Mouse (Mus musculus): Measurements from ENCODE around the gene Orm2. TPM values are rescaled to one million over a fixed set of nuclear protein-coding genes. Genes with fewer than 3 reads are reported as not detected.

Orm2 gene
- polyA plus RNA-seq, 2 experiments, result not detected

DNA sequence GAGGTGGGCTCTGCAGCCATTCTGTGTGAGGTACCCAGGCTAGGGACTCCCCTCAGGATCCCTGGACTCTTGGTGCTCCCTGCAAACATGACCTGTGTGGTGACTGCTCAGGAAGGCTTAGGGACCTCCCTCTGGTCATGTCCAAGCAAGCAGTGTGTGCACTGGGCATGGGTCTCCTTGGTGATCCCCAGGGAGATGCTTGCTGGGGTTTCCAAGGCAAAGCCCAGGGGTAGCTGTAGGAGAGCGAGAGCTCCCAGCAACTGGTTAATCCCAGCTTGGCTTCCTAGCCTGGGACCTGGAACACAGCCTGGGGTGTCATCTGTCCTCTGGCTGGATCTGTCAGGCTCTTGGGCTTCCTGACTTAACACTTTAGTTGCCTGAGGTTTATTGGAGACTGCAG lies 13.1 kb downstream of the Orm2 start:
- no peak for TF ChIP-seq POLR2A (IDR thresholded peaks at IDR 0.05; ENCODE audit: borderline replicate concordance, extremely low read depth, insufficient read depth, insufficient read length)
- Histone ChIP-seq H3K4me1 (ENCODE audit: control insufficient read depth, insufficient read depth, low read length) (no peaks in the 10 kb centered on the region), H3K27me3 (ENCODE audit: control insufficient read depth, insufficient read depth, low read length) (no peaks in the 10 kb centered on the region), H3K36me3 (ENCODE audit: control insufficient read depth, insufficient read depth, low read length) (peaks cover 85% of the 10 kb centered on the region), H3K9ac (ENCODE audit: low read depth, low read length, severe bottlenecking) (no peak overlapping the region), H3K27ac (replicated peaks; ENCODE audit: low read depth, low read length) (no peak overlapping the region), H3K4me2 (replicated peaks; ENCODE audit: low read depth, low read length, severe bottlenecking) (no peak overlapping the region), H3K9me3 (ENCODE audit: control insufficient read depth, low read length) (no peaks in the 10 kb centered on the region), H3K4me3 (replicated peaks; ENCODE audit: low read length) (no peak overlapping the region)
- ATAC-seq (ENCODE audit: low FRiP score, low read depth) (no peak), DNase-seq (ENCODE audit: low spot score) (no peak)
- 62% methylated on average over 1 of the region's 1 CpGs for WGBS

DNA sequence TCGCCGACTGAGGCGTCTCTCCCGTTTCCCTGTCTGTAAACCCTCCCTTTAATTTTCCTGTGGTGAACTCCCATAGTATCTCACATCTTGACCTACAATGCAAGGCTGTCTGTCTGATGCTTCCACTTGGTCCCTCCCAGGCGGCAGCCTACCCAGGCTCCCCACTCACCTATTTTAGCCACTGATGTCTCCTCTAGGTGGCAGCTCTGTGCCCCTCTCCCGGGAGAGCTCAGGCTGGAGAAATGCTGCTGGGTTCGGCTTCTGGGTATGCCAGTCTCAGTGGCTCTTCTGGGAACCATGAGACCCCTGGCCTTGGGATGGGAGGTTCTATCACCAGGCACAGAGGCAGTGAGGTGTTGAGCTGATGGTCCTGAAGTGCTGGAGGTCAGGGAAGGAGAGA lies 15.2 kb downstream of the Orm2 start:
- H3K36me3 ChIP-seq (ENCODE audit: control insufficient read depth, insufficient read depth, low read length), result peaks cover 86% of the 10 kb centered on the region
- no peak for ATAC-seq (ENCODE audit: low FRiP score, low read depth)

DNA sequence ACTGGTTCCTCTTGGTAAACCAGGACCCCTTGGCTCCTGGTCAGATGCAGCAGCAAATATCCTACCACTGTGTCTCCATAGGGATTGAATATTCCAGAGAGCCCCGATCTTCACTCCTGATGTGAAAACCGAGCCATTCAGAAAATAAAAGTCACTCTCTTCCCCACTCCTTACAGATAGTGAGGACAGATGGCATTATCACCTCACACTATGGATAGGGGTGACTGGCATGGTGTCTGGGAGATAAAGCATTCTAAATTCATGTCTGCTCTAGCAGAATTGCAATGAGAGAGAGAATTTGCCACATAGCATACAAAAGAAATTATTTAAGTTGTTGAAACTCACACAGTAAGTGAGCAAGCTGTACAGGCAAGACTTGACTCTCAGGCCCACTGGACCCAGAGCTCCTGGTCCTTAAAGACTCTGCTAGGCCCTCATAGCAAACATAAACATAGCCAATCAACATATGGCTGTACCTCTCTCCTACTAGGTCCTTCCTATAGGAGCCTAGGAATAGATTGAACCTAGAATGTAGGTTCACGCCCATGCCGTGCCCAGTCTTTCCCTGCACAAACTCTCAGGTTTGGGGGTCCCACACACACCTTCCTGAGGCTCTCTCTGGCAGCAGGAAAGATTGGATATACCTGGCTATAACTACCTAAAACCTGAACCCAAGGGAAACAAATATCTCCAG lies 20.6 kb downstream of the Orm2 start:
- Histone ChIP-seq H3K36me3 (ENCODE audit: control insufficient read depth, insufficient read depth, low read length) (peaks cover 74% of the 10 kb centered on the region), H3K27me3 (ENCODE audit: control insufficient read depth, insufficient read depth, low read length) (no peaks in the 10 kb centered on the region), H3K4me1 (ENCODE audit: control insufficient read depth, insufficient read depth, low read length) (no peaks in the 10 kb centered on the region), H3K9me3 (ENCODE audit: control insufficient read depth, low read length) (no peaks in the 10 kb centered on the region), H3K9ac (ENCODE audit: low read depth, low read length, severe bottlenecking) (no peak overlapping the region), H3K4me3 (replicated peaks; ENCODE audit: low read length) (no peak overlapping the region), H3K4me2 (replicated peaks; ENCODE audit: low read depth, low read length, severe bottlenecking) (no peak overlapping the region), H3K27ac (replicated peaks; ENCODE audit: low read depth, low read length) (no peak overlapping the region)
- ATAC-seq (ENCODE audit: low FRiP score, low read depth), result no peak
- no peak for TF ChIP-seq POLR2A (IDR thresholded peaks at IDR 0.05; ENCODE audit: borderline replicate concordance, extremely low read depth, insufficient read depth, insufficient read length)
- DNase-seq (ENCODE audit: low spot score), result no peak
- WGBS, result 94% methylated on average over 4 of the region's 4 CpGs

More for the DNA sequence above, 15.2 kb downstream of the Orm2 start:
- no peaks in the 10 kb centered on the region for H3K9me3 ChIP-seq (ENCODE audit: control insufficient read depth, low read length)
- H3K4me1 ChIP-seq (ENCODE audit: control insufficient read depth, insufficient read depth, low read length), result no peaks in the 10 kb centered on the region
- no peak overlapping the region for H3K27ac ChIP-seq (replicated peaks; ENCODE audit: low read depth, low read length)
- WGBS, result 75% methylated on average over 7 of the region's 7 CpGs
- no peak overlapping the region for H3K4me2 ChIP-seq (replicated peaks; ENCODE audit: low read depth, low read length, severe bottlenecking)
- H3K9ac ChIP-seq (ENCODE audit: low read depth, low read length, severe bottlenecking), result no peak overlapping the region
- no peak overlapping the region for H3K4me3 ChIP-seq (replicated peaks; ENCODE audit: low read length)
- H3K27me3 ChIP-seq (ENCODE audit: control insufficient read depth, insufficient read depth, low read length), result no peaks in the 10 kb centered on the region
- no peak for DNase-seq (ENCODE audit: low spot score)
- TF ChIP-seq POLR2A (IDR thresholded peaks at IDR 0.05; ENCODE audit: borderline replicate concordance, extremely low read depth, insufficient read depth, insufficient read length), result no peak

DNA sequence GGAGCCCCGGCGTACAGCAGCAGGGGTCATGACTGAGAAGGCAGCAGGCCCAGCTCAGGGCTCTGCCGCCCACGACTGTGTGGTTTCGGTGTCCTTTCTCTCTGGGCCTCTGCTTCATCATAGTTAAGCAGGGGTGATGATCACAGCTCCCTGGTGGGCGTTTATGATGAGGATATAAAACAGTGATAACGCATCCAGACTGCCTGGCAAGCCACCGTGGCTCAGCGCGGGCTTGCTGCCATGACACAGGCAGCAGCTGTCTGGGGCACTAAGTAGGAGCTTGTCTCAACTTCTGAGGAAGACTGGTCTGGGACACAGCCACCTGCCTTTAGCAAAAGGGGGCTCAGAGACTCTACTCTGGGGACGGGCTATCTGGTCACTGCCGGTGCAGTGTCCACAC lies 21.2 kb downstream of the Orm2 start:
- 82% methylated on average over 12 of the region's 12 CpGs for WGBS
- TF ChIP-seq POLR2A (IDR thresholded peaks at IDR 0.05; ENCODE audit: borderline replicate concordance, extremely low read depth, insufficient read depth, insufficient read length), result no peak

DNA sequence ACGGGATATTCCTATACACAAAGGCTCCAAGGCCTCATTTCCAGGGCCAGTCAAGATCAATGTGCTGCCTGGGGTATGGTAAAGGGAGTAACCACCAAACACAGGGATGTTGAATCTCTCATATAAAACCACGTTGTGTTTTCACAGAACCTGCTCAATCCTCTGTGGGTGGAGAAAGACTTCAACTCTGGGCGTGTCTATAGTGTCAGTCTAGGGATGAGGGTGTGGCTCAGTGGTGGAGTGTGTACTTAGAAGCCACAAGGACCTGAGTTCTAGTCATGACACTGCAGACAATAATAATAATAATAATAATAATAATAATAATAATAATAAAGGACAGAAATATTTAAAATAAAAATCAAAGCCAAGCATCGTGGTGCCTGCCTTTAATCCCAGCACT lies 22.0 kb downstream of the Orm2 start:
- no peak overlapping the region for H3K4me3 ChIP-seq (replicated peaks; ENCODE audit: low read length)
- H3K9ac ChIP-seq (ENCODE audit: low read depth, low read length, severe bottlenecking), result no peak overlapping the region
- no peak for TF ChIP-seq POLR2A (IDR thresholded peaks at IDR 0.05; ENCODE audit: borderline replicate concordance, extremely low read depth, insufficient read depth, insufficient read length)
- H3K27me3 ChIP-seq (ENCODE audit: control insufficient read depth, insufficient read depth, low read length), result no peaks in the 10 kb centered on the region
- WGBS, result 89% methylated on average over 4 of the region's 4 CpGs
- DNase-seq (ENCODE audit: low spot score) (no peak), ATAC-seq (ENCODE audit: low FRiP score, low read depth) (no peak)
- H3K4me1 ChIP-seq (ENCODE audit: control insufficient read depth, insufficient read depth, low read length), result peaks cover 1% of the 10 kb centered on the region; the same call in 1 of the 2 replicates
- peaks cover 60% of the 10 kb centered on the region for H3K36me3 ChIP-seq (ENCODE audit: control insufficient read depth, insufficient read depth, low read length)
- H3K4me2 ChIP-seq (replicated peaks; ENCODE audit: low read depth, low read length, severe bottlenecking), result no peak overlapping the region
- H3K27ac ChIP-seq (replicated peaks; ENCODE audit: low read depth, low read length), result no peak overlapping the region
- no peaks in the 10 kb centered on the region for H3K9me3 ChIP-seq (ENCODE audit: control insufficient read depth, low read length)

More for the DNA sequence above, 21.2 kb downstream of the Orm2 start:
- Histone ChIP-seq H3K27ac (replicated peaks; ENCODE audit: low read depth, low read length) (no peak overlapping the region), H3K4me3 (replicated peaks; ENCODE audit: low read length) (no peak overlapping the region), H3K27me3 (ENCODE audit: control insufficient read depth, insufficient read depth, low read length) (no peaks in the 10 kb centered on the region), H3K4me1 (ENCODE audit: control insufficient read depth, insufficient read depth, low read length) (no peaks in the 10 kb centered on the region), H3K9me3 (ENCODE audit: control insufficient read depth, low read length) (no peaks in the 10 kb centered on the region), H3K36me3 (ENCODE audit: control insufficient read depth, insufficient read depth, low read length) (peaks cover 68% of the 10 kb centered on the region), H3K9ac (ENCODE audit: low read depth, low read length, severe bottlenecking) (no peak overlapping the region), H3K4me2 (replicated peaks; ENCODE audit: low read depth, low read length, severe bottlenecking) (no peak overlapping the region)
- ATAC-seq (ENCODE audit: low FRiP score, low read depth) (no peak), DNase-seq (ENCODE audit: low spot score) (no peak)
